Mouse (Mus musculus): ENCODE data around the gene Stk33. TPM values are rescaled to one million over a fixed set of nuclear protein-coding genes. Genes with fewer than 3 reads are reported as not detected.
A peak's percentile ranks its signal among the peaks of the same experiment; 100 is the strongest.

The Stk33 gene
- polyA plus RNA-seq, 1 experiment from 2014 or later = 6.2 TPM

- no peak overlapping the region for H3K9ac ChIP-seq (ENCODE audit: low read depth, low read length)
- no peak for ATAC-seq (ENCODE audit: low read depth)
- WGBS = 87% methylated on average over 3 of the region's 3 CpGs
Measured at GRCm38 (mm10) chr7:109251418-109251817, 187.5 kb downstream of the Stk33 start.

GRCm38 (mm10) chr7:109244776-109245175 lies 194.1 kb downstream of the Stk33 start:
- Histone ChIP-seq H3K9me3 (ENCODE audit: control insufficient read depth, low read length) (no peaks in the 10 kb centered on the region), H3K9ac (ENCODE audit: low read depth, low read length) (no peak overlapping the region), H3K27ac (replicated peaks; ENCODE audit: low read depth, low read length) (no peak overlapping the region), H3K27me3 (replicated peaks; ENCODE audit: control insufficient read depth, insufficient read depth, low read length) (peaks cover 7% of the 10 kb centered on the region; the same call in 1 of the 2 replicates), H3K4me1 (ENCODE audit: control insufficient read depth, insufficient read depth, low read length) (no peaks in the 10 kb centered on the region), H3K4me3 (ENCODE audit: low read depth, low read length) (no peak overlapping the region), H3K4me2 (ENCODE audit: low read depth, low read length) (no peak overlapping the region), H3K36me3 (ENCODE audit: control insufficient read depth, insufficient read depth, low read length) (no peaks in the 10 kb centered on the region)
- no peak for ATAC-seq (ENCODE audit: low read depth)
- DNase-seq (ENCODE audit: low spot score) = no peak
- 95% methylated on average over 10 of the region's 10 CpGs for WGBS

More at GRCm38 (mm10) chr7:109251418-109251817, 187.5 kb downstream of the Stk33 start:
- H3K27ac ChIP-seq (replicated peaks; ENCODE audit: low read depth, low read length) = no peak overlapping the region
- H3K9me3 ChIP-seq (ENCODE audit: control insufficient read depth, low read length) = no peaks in the 10 kb centered on the region
- H3K27me3 ChIP-seq (replicated peaks; ENCODE audit: control insufficient read depth, insufficient read depth, low read length) = no peaks in the 10 kb centered on the region
- no peak overlapping the region for H3K4me3 ChIP-seq (ENCODE audit: low read depth, low read length)
- H3K4me1 ChIP-seq (ENCODE audit: control insufficient read depth, insufficient read depth, low read length) = no peaks in the 10 kb centered on the region
- H3K4me2 ChIP-seq (ENCODE audit: low read depth, low read length) = no peak overlapping the region
- no peaks in the 10 kb centered on the region for H3K36me3 ChIP-seq (ENCODE audit: control insufficient read depth, insufficient read depth, low read length)
- no peak for DNase-seq (ENCODE audit: low spot score)

DNA sequence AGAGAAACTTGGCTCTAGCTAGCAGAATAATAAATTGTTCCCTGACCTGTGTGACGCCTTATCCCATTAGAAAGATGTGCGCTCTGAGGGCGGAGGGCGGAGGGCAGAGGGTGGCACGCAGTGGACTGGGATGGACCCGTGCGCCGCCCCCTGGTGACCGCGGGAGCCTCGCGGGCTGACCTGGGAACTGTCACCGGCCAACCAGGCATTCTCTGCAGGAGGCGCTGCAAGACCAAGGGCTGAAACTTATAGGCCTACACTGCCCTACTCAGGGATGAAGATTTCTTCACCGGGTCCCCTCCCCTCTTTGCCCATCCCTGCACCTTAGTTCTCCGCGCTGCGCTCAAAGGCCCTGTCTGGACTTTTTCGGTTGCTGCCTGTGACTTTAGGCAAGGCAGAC lies 197.6 kb downstream of the Stk33 start:
- Histone ChIP-seq H3K27me3 (replicated peaks; ENCODE audit: control insufficient read depth, insufficient read depth, low read length) (peaks cover 7% of the 10 kb centered on the region; the same call in 1 of the 2 replicates), H3K4me1 (ENCODE audit: control insufficient read depth, insufficient read depth, low read length) (no peaks in the 10 kb centered on the region), H3K36me3 (ENCODE audit: control insufficient read depth, insufficient read depth, low read length) (no peaks in the 10 kb centered on the region), H3K4me2 (ENCODE audit: low read depth, low read length) (no peak overlapping the region), H3K4me3 (ENCODE audit: low read depth, low read length) (no peak overlapping the region), H3K9me3 (ENCODE audit: control insufficient read depth, low read length) (no peaks in the 10 kb centered on the region), H3K27ac (replicated peaks; ENCODE audit: low read depth, low read length) (no peak overlapping the region), H3K9ac (ENCODE audit: low read depth, low read length) (no peak overlapping the region)
- no peak for DNase-seq (ENCODE audit: low spot score)
- peak; percentile 51 for ATAC-seq (ENCODE audit: low read depth)
- 13% methylated on average over 13 of the region's 19 CpGs for WGBS

GRCm38 (mm10) chr7:109239346-109239745 lies 199.5 kb downstream of the Stk33 start:
- ATAC-seq (ENCODE audit: low read depth) (no peak), DNase-seq (ENCODE audit: low spot score) (no peak)
- H3K4me1 ChIP-seq (ENCODE audit: control insufficient read depth, insufficient read depth, low read length) = no peaks in the 10 kb centered on the region
- H3K9ac ChIP-seq (ENCODE audit: low read depth, low read length) = no peak overlapping the region
- H3K9me3 ChIP-seq (ENCODE audit: control insufficient read depth, low read length) = no peaks in the 10 kb centered on the region
- peaks cover 7% of the 10 kb centered on the region; the same call in 1 of the 2 replicates for H3K27me3 ChIP-seq (replicated peaks; ENCODE audit: control insufficient read depth, insufficient read depth, low read length)
- 83% methylated on average over 1 of the region's 1 CpGs for WGBS
- H3K4me2 ChIP-seq (ENCODE audit: low read depth, low read length) = no peak overlapping the region
- no peaks in the 10 kb centered on the region for H3K36me3 ChIP-seq (ENCODE audit: control insufficient read depth, insufficient read depth, low read length)
- H3K27ac ChIP-seq (replicated peaks; ENCODE audit: low read depth, low read length) = no peak overlapping the region
- no peak overlapping the region for H3K4me3 ChIP-seq (ENCODE audit: low read depth, low read length)

DNA sequence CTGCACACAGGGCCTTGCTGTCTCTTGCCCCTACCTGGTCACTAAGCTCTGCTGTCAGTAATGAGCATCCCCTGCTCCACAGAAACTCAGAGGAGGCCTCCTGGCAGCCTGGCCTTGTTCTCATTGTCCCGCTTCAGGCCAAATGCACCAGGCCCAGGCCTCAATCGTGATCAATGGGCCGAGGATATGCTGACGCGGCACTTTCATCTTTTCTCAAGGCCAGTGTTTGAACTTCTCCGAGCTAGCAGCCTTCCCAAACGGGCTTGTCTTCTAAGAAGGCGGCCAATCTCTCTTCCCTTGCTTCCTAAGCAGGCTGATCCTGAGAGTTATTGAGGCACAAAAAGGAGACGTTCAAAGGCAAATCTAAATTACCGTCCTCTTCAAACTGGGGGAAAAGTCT lies 200.2 kb downstream of the Stk33 start:
- H3K4me1 ChIP-seq (ENCODE audit: control insufficient read depth, insufficient read depth, low read length) = no peaks in the 10 kb centered on the region
- H3K27ac ChIP-seq (replicated peaks; ENCODE audit: low read depth, low read length) = no peak overlapping the region
- H3K4me2 ChIP-seq (ENCODE audit: low read depth, low read length) = no peak overlapping the region
- no peaks in the 10 kb centered on the region for H3K9me3 ChIP-seq (ENCODE audit: control insufficient read depth, low read length)
- H3K27me3 ChIP-seq (replicated peaks; ENCODE audit: control insufficient read depth, insufficient read depth, low read length) = peaks cover 7% of the 10 kb centered on the region; the same call in 1 of the 2 replicates
- ATAC-seq (ENCODE audit: low read depth) = no peak
- no peaks in the 10 kb centered on the region for H3K36me3 ChIP-seq (ENCODE audit: control insufficient read depth, insufficient read depth, low read length)
- DNase-seq (ENCODE audit: low spot score) = no peak
- no peak overlapping the region for H3K9ac ChIP-seq (ENCODE audit: low read depth, low read length)
- H3K4me3 ChIP-seq (ENCODE audit: low read depth, low read length) = no peak overlapping the region
- WGBS = 81% methylated on average over 10 of the region's 10 CpGs

DNA sequence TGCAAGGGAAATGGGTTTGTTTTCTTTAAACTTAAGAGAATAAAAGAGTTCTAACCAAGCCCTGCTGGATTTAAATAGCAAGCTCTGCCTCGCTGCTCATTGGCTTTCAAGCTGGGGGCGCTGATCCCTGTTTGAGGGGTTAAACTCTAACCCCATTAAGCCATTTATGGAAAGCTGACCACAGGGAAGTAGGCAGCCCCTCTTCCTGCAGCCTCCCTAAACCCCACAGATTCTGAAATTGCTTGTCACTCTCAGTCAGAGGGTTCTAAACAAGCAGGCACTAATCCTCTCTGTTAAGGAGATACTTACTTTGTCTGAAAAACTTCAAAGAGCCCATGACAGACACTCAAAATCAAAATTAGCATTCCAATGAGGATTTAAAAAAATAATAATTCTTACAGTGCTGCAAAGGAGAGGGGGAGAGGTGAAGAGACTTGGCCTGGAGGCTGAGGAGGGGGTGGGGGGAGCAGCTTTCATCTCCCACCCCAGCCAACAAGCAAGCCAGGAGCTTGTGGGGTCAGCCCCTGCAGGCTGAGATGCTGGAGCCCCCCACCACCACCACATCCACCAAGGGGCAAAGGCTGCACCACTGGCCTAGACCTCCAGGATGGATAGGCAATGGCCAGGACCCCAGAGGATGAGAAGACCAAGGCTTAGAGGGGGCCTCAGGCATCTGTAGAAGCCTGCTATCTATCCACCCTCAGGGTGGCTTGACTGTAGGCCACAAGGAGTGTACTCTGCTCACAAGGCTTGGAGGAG lies 203.8 kb downstream of the Stk33 start:
- no peaks in the 10 kb centered on the region for H3K4me1 ChIP-seq (ENCODE audit: control insufficient read depth, insufficient read depth, low read length)
- H3K27ac ChIP-seq (replicated peaks; ENCODE audit: low read depth, low read length) = no peak overlapping the region
- no peaks in the 10 kb centered on the region for H3K27me3 ChIP-seq (replicated peaks; ENCODE audit: control insufficient read depth, insufficient read depth, low read length)
- H3K36me3 ChIP-seq (ENCODE audit: control insufficient read depth, insufficient read depth, low read length) = no peaks in the 10 kb centered on the region
- no peaks in the 10 kb centered on the region for H3K9me3 ChIP-seq (ENCODE audit: control insufficient read depth, low read length)
- WGBS = 33% methylated on average over 2 of the region's 2 CpGs
- H3K4me3 ChIP-seq (ENCODE audit: low read depth, low read length) = no peak overlapping the region
- H3K4me2 ChIP-seq (ENCODE audit: low read depth, low read length) = no peak overlapping the region
- H3K9ac ChIP-seq (ENCODE audit: low read depth, low read length) = no peak overlapping the region
- DNase-seq (ENCODE audit: low spot score) (no peak), ATAC-seq (ENCODE audit: low read depth) (no peak)

- no peak for DNase-seq (ENCODE audit: low spot score)
- no peak for ATAC-seq (ENCODE audit: low read depth)
- no peaks in the 10 kb centered on the region for H3K9me3 ChIP-seq (ENCODE audit: control insufficient read depth, low read length)
- WGBS = 50% methylated on average over 5 of the region's 5 CpGs
- no peaks in the 10 kb centered on the region for H3K36me3 ChIP-seq (ENCODE audit: control insufficient read depth, insufficient read depth, low read length)
- no peaks in the 10 kb centered on the region for H3K27me3 ChIP-seq (replicated peaks; ENCODE audit: control insufficient read depth, insufficient read depth, low read length)
- no peak overlapping the region for H3K27ac ChIP-seq (replicated peaks; ENCODE audit: low read depth, low read length)
- no peaks in the 10 kb centered on the region for H3K4me1 ChIP-seq (ENCODE audit: control insufficient read depth, insufficient read depth, low read length)
- no peak overlapping the region for H3K4me3 ChIP-seq (ENCODE audit: low read depth, low read length)
- no peak overlapping the region for H3K4me2 ChIP-seq (ENCODE audit: low read depth, low read length)
- no peak overlapping the region for H3K9ac ChIP-seq (ENCODE audit: low read depth, low read length)
Measured at GRCm38 (mm10) chr7:109234476-109234875, 204.4 kb downstream of the Stk33 start.

DNA sequence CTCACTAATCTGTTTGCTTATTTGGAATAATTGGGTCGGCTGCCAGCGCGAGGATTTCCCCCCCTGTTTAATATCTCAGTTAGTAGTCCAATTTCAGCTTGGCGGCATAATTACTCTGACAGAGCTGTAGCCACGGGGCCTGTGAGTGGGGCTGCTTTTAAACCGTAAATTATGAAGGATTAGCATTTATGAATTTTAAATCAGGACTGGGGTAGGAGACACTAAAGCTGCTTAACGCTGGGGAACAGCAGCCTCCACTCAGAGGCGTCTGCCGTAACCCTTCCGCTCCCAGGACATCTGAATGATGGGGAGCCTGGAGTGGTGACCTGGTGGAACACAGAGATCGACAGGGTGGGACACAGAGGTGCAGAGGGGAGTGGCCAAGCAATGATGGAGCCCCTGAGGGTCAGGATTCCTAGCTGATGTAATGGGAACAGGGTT lies 207.0 kb downstream of the Stk33 start:
- no peak overlapping the region for H3K4me2 ChIP-seq (ENCODE audit: low read depth, low read length)
- no peak overlapping the region for H3K4me3 ChIP-seq (ENCODE audit: low read depth, low read length)
- ATAC-seq (ENCODE audit: low read depth) (peak; percentile 23; the same call in 1 of the 2 replicates), DNase-seq (ENCODE audit: low spot score) (peak; percentile 53)
- 40% methylated on average over 11 of the region's 11 CpGs for WGBS
- H3K27me3 ChIP-seq (replicated peaks; ENCODE audit: control insufficient read depth, insufficient read depth, low read length) = no peaks in the 10 kb centered on the region
- H3K27ac ChIP-seq (replicated peaks; ENCODE audit: low read depth, low read length) = no peak overlapping the region
- no peaks in the 10 kb centered on the region for H3K4me1 ChIP-seq (ENCODE audit: control insufficient read depth, insufficient read depth, low read length)
- no peak overlapping the region for H3K9ac ChIP-seq (ENCODE audit: low read depth, low read length)
- H3K9me3 ChIP-seq (ENCODE audit: control insufficient read depth, low read length) = no peaks in the 10 kb centered on the region
- H3K36me3 ChIP-seq (ENCODE audit: control insufficient read depth, insufficient read depth, low read length) = no peaks in the 10 kb centered on the region

DNA sequence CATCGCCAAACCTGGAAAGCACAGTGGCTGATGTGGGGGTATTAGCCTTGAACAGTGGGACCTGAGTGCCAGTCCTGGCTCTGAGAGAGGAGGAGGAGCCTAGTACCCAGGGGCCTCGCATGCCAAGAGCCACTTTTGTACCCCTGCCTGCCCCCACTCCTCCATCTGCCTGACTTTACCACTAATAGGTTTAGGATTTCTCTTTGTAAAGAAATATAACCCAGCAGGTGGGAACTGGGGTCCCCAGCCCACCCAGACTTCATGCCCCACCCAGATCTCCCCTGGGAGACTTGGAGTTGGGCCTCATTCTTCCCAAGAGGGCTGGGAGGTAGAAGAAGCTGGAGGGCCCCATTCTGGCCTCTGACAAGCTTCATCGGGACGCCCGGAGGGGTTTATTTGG lies 207.6 kb downstream of the Stk33 start:
- peak; percentile 52 for DNase-seq (ENCODE audit: low spot score)
- Histone ChIP-seq H3K4me1 (ENCODE audit: control insufficient read depth, insufficient read depth, low read length) (no peaks in the 10 kb centered on the region), H3K4me3 (ENCODE audit: low read depth, low read length) (no peak overlapping the region), H3K4me2 (ENCODE audit: low read depth, low read length) (no peak overlapping the region), H3K27me3 (replicated peaks; ENCODE audit: control insufficient read depth, insufficient read depth, low read length) (no peaks in the 10 kb centered on the region), H3K9ac (ENCODE audit: low read depth, low read length) (no peak overlapping the region), H3K36me3 (ENCODE audit: control insufficient read depth, insufficient read depth, low read length) (no peaks in the 10 kb centered on the region), H3K27ac (replicated peaks; ENCODE audit: low read depth, low read length) (no peak overlapping the region), H3K9me3 (ENCODE audit: control insufficient read depth, low read length) (no peaks in the 10 kb centered on the region)
- peak; percentile 61 for ATAC-seq (ENCODE audit: low read depth)
- 60% methylated on average over 5 of the region's 5 CpGs for WGBS
